Mouse (Mus musculus): ENCODE measurements around the gene Csnk1d. TPM values are rescaled to one million over a fixed set of nuclear protein-coding genes. Genes with fewer than 3 reads are reported as not detected.
A peak's percentile ranks its signal among the peaks of the same experiment; 100 is the strongest.

Csnk1d gene
- polyA plus RNA-seq, 1 experiment from 2014 or later: 130 TPM

- Histone ChIP-seq H3K9me3 (replicated peaks) (no peaks in the 10 kb centered on the region), H3K4me3 (replicated peaks) (no peak overlapping the region), H3K4me2 (no peak overlapping the region), H3K4me1 (0 out of 2 replicates have a peak, but pooled peaks cover 13% of the 10 kb centered on the region), H3K27me3 (replicated peaks) (no peaks in the 10 kb centered on the region), H3K36me3 (peaks cover 82% of the 10 kb centered on the region), H3K27ac (replicated peaks) (no peak overlapping the region), H3K9ac (replicated peaks) (no peak overlapping the region)
- WGBS: 94% methylated on average over 13 of the region's 13 CpGs
- ATAC-seq (ENCODE audit: low FRiP score): no peak
Observed at GRCm38 (mm10) chr11:120962050-120962771, 28.9 kb downstream of the Csnk1d start.

- no peak for ATAC-seq (ENCODE audit: low FRiP score)
- Histone ChIP-seq H3K27ac (replicated peaks) (no peak overlapping the region), H3K9ac (replicated peaks) (no peak overlapping the region), H3K4me1 (0 out of 2 replicates have a peak, but pooled peaks cover 13% of the 10 kb centered on the region), H3K9me3 (replicated peaks) (no peaks in the 10 kb centered on the region), H3K27me3 (replicated peaks) (no peaks in the 10 kb centered on the region), H3K4me3 (replicated peaks) (no peak overlapping the region), H3K36me3 (peaks cover 82% of the 10 kb centered on the region), H3K4me2 (no peak overlapping the region)
- WGBS: 91% methylated on average over 7 of the region's 7 CpGs
Observed at GRCm38 (mm10) chr11:120961594-120961993, 29.5 kb downstream of the Csnk1d start.

GRCm38 (mm10) chr11:120960248-120960647 is 30.9 kb downstream of the Csnk1d start:
- peaks cover 78% of the 10 kb centered on the region for H3K36me3 ChIP-seq
- WGBS: 67% methylated on average over 1 of the region's 1 CpGs
- H3K4me3 ChIP-seq (replicated peaks): no peak overlapping the region
- 0 out of 2 replicates have a peak, but pooled peaks cover 7% of the 10 kb centered on the region for H3K4me1 ChIP-seq
- H3K27ac ChIP-seq (replicated peaks): no peak overlapping the region
- ATAC-seq (ENCODE audit: low FRiP score): no peak
- H3K9me3 ChIP-seq (replicated peaks): no peaks in the 10 kb centered on the region
- H3K4me2 ChIP-seq: no peak overlapping the region
- no peaks in the 10 kb centered on the region for H3K27me3 ChIP-seq (replicated peaks)
- no peak overlapping the region for H3K9ac ChIP-seq (replicated peaks)

DNA sequence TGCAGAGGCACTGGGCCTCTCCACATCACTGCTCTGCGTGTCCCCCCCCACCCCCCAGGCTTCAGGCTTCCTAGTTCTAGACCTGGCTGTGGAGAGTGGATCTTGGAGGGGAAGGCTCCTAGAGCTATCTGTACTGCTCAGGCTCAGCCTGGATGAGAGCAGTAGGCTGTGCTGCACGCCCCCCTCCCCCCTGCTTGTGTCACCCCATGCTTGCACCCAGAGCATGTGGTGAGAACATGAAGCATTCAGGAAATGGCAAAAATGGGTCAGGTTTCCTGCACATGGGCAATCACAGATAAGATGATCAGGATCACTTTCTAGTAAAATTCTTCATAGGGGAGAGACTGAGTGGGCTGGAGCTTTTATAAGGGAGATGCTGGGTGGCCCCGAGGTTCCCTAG is 31.6 kb downstream of the Csnk1d start:
- Histone ChIP-seq H3K4me3 (replicated peaks) (no peak overlapping the region), H3K36me3 (peaks cover 72% of the 10 kb centered on the region), H3K4me2 (no peak overlapping the region), H3K27ac (replicated peaks) (no peak overlapping the region), H3K9me3 (replicated peaks) (no peaks in the 10 kb centered on the region), H3K9ac (replicated peaks) (no peak overlapping the region), H3K27me3 (replicated peaks) (no peaks in the 10 kb centered on the region), H3K4me1 (0 out of 2 replicates have a peak, but pooled peaks cover under 1% of the 10 kb centered on the region)
- WGBS: 88% methylated on average over 3 of the region's 3 CpGs
- no peak for ATAC-seq (ENCODE audit: low FRiP score)

GRCm38 (mm10) chr11:120959066-120959465 is 32.1 kb downstream of the Csnk1d start:
- Histone ChIP-seq H3K4me2 (no peak overlapping the region), H3K4me1 (no peaks in the 10 kb centered on the region), H3K27me3 (replicated peaks) (no peaks in the 10 kb centered on the region), H3K9me3 (replicated peaks) (no peaks in the 10 kb centered on the region), H3K36me3 (peaks cover 67% of the 10 kb centered on the region), H3K4me3 (replicated peaks) (no peak overlapping the region), H3K27ac (replicated peaks) (no peak overlapping the region), H3K9ac (replicated peaks) (no peak overlapping the region)
- ATAC-seq (ENCODE audit: low FRiP score): no peak
- 92% methylated on average over 18 of the region's 18 CpGs for WGBS

GRCm38 (mm10) chr11:120957731-120958257 is 33.3 kb downstream of the Csnk1d start:
- no peak for ATAC-seq (ENCODE audit: low FRiP score)
- no peak overlapping the region for H3K27ac ChIP-seq (replicated peaks)

DNA sequence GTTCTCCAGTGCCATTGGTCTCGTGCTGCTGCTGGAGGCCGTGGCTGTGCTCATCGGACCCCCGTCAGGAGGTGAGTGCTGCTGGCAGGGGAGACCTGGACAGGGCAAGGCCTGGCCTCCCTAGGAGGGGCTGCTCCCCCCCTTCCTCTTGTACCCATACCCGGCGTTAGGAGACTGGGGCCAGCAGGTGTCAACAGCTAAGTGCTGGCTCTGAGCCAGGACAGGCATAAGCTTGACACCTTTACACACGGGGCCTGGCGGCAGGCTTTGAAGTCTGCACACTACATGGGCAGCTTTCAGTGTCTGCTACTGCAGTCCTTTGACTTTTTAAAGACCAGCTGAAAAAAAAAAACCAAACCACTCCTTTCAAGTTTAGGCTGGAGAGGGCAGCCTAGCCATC is 34.1 kb downstream of the Csnk1d start:
- H3K4me3 ChIP-seq (replicated peaks): no peak overlapping the region
- ATAC-seq (ENCODE audit: low FRiP score): no peak
- H3K36me3 ChIP-seq: peaks cover 47% of the 10 kb centered on the region
- no peak overlapping the region for H3K4me2 ChIP-seq
- peaks cover 2% of the 10 kb centered on the region; the same call in 1 of the 2 replicates for H3K4me1 ChIP-seq
- H3K27me3 ChIP-seq (replicated peaks): no peaks in the 10 kb centered on the region
- H3K9ac ChIP-seq (replicated peaks): no peak overlapping the region
- WGBS: 83% methylated on average over 8 of the region's 8 CpGs
- H3K27ac ChIP-seq (replicated peaks): no peak overlapping the region
- no peaks in the 10 kb centered on the region for H3K9me3 ChIP-seq (replicated peaks)

More at GRCm38 (mm10) chr11:120957731-120958257, 33.3 kb downstream of the Csnk1d start:
- Histone ChIP-seq H3K4me3 (replicated peaks) (no peak overlapping the region), H3K36me3 (peaks cover 54% of the 10 kb centered on the region), H3K27me3 (replicated peaks) (no peaks in the 10 kb centered on the region), H3K4me2 (no peak overlapping the region), H3K9ac (replicated peaks) (no peak overlapping the region), H3K9me3 (replicated peaks) (no peaks in the 10 kb centered on the region), H3K4me1 (no peaks in the 10 kb centered on the region)
- WGBS: 80% methylated on average over 15 of the region's 15 CpGs

DNA sequence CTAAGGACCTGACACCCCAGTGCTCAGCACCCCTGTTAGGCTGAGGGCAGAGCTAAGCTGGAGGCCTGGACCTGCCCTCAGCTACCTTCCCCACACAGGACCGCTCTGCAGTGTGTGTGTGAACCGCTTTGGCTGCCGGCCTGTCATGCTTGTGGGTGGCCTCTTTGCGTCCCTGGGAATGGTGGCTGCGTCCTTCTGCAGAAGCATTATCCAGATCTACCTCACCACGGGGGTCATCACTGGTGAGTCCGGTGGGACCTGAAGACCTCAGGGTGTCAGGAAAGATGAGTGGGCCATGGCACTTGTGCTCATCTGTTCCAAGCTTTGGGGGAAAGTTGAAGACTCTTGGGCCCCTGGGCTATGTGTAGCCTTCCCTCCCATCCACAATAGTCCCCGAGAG is 35.4 kb downstream of the Csnk1d start:
- no peak for ATAC-seq (ENCODE audit: low FRiP score)
- Histone ChIP-seq H3K4me3 (replicated peaks) (no peak overlapping the region), H3K4me1 (peaks cover 15% of the 10 kb centered on the region), H3K4me2 (no peak overlapping the region), H3K27me3 (replicated peaks) (peaks cover under 1% of the 10 kb centered on the region; the same call in 1 of the 2 replicates), H3K36me3 (peaks cover 35% of the 10 kb centered on the region), H3K9me3 (replicated peaks) (no peaks in the 10 kb centered on the region), H3K27ac (replicated peaks) (no peak overlapping the region; the same call in 1 of the 2 replicates), H3K9ac (replicated peaks) (no peak overlapping the region)
- WGBS: 92% methylated on average over 8 of the region's 8 CpGs

DNA sequence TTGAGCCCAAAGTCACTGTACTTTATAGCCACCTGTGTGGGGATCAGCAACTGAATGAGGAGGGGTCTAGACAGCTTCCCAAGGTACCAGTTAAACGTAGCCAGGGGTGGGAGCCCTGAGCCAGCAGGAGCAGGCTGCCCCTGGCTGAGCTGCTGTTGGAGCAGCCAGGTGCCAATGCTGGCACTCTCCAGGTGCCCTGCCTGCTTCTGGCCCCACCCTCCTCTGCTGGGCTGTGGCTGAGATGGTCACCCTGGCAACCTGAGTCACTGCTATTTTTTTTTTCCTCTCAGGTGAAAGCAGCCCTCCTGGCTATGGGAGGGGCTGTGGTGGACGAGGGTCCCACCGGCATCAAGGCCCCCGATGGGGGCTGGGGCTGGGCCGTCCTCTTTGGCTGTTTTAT is 36.2 kb downstream of the Csnk1d start:
- Histone ChIP-seq H3K27me3 (replicated peaks) (peaks cover 8% of the 10 kb centered on the region), H3K36me3 (peaks cover 29% of the 10 kb centered on the region), H3K27ac (replicated peaks) (no peak overlapping the region), H3K4me3 (replicated peaks) (no peak overlapping the region), H3K4me1 (peaks cover 23% of the 10 kb centered on the region), H3K4me2 (no peak overlapping the region), H3K9ac (replicated peaks) (no peak overlapping the region), H3K9me3 (replicated peaks) (no peaks in the 10 kb centered on the region)
- WGBS: 90% methylated on average over 5 of the region's 5 CpGs
- ATAC-seq (ENCODE audit: low FRiP score): no peak

DNA sequence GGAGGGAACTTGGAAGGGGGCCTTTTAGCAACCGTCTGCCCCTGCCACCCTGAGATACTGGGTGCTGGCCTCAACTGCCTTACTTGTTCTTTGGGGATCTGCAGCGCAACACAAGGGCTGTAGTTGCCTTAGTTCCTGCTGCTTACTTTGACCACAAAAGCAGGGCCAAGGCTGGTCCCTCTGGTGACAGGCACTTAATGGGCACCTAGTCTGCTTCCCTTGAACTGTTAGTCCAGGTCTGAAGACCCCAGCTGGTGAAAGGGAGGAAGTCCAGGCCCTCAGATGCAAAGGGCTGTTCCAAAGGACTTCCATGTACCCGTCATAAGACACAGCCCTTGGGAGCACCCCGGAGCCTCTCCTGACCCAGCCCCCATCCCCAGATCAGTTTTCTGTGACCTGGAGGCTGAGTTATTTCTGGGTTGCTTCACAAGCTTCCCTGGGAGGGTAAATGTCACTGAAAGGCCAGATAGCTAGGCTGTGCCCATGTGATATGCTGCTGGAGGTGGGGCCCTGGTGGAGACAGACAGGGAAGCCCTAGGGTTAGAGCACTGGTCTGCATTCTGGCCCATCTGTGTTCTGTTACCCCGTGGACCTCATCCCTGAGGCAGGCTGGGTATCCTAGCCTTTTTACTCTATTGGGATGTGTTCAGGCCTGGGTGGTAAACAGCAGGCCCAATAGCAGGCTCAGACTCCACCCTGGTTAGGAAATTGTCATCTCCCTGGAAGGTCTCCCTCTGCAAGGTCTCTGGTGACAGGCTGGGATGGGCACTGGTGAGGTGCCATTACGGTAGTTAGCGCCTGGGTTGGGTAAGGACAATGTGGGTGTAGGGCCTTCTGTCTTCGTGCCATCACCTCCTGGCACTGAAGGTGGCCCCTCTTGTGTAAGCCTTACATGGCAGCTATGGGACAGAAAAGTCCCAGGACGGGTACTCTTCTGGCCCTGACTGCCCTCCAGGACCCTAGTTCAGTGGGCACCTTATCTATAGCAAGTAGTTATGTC is 39.1 kb downstream of the Csnk1d start:
- H3K27ac ChIP-seq (replicated peaks): no peak overlapping the region
- peaks cover 39% of the 10 kb centered on the region for H3K4me1 ChIP-seq
- WGBS: 82% methylated on average over 9 of the region's 9 CpGs
- no peak overlapping the region for H3K4me3 ChIP-seq (replicated peaks)
- H3K9me3 ChIP-seq (replicated peaks): no peaks in the 10 kb centered on the region
- peaks cover 14% of the 10 kb centered on the region for H3K36me3 ChIP-seq
- peaks cover 35% of the 10 kb centered on the region for H3K27me3 ChIP-seq (replicated peaks)
- peak overlapping the region; percentile 72 for H3K4me2 ChIP-seq
- no peak for ATAC-seq (ENCODE audit: low FRiP score)
- H3K9ac ChIP-seq (replicated peaks): no peak overlapping the region

GRCm38 (mm10) chr11:120951237-120951636 is 39.9 kb downstream of the Csnk1d start:
- Histone ChIP-seq H3K9ac (replicated peaks) (peak overlapping the region; percentile 20; the same call in 1 of the 2 replicates), H3K9me3 (replicated peaks) (no peaks in the 10 kb centered on the region), H3K4me2 (peak overlapping the region; percentile 72), H3K4me1 (peaks cover 39% of the 10 kb centered on the region), H3K27ac (replicated peaks) (no peak overlapping the region), H3K27me3 (replicated peaks) (peaks cover 35% of the 10 kb centered on the region), H3K4me3 (replicated peaks) (peak overlapping the region; percentile 45), H3K36me3 (peaks cover 7% of the 10 kb centered on the region; the same call in 1 of the 2 replicates)
- ATAC-seq (ENCODE audit: low FRiP score): no peak
- WGBS: 34% methylated on average over 8 of the region's 8 CpGs
